Mouse (Mus musculus) liver, embryonic 15.5 days (tissue): ENCODE measurements around the gene Gdpgp1. TPM values are rescaled to one million over a fixed set of nuclear protein-coding genes. Genes with fewer than 3 reads are reported as not detected.

Source experiments
- ATAC-seq: fragments of 200-750 bp; cut with Nextera tagmentation; 2 replicates; pipeline ENCODE4 v1.8.0; 2017; ENCODE audit warnings: moderate number of reproducible peaks, mild to moderate bottlenecking, moderate library complexity; ENCODE audit not compliant: insufficient read depth
- H3K27ac ChIP-seq: fragments of 300-500 bp; sonication (generic); replicated peaks from 2 replicates; pipeline ENCODE4 v1.5.1; 2015; ENCODE audit warnings: mild to moderate bottlenecking, inconsistent platforms
- H3K27me3 ChIP-seq: fragments of 300-500 bp; sonication (generic); 2 replicates; pipeline ENCODE4 v1.6.1; 2015; ENCODE audit warnings: mild to moderate bottlenecking, inconsistent platforms
- H3K36me3 ChIP-seq: fragments of 300-500 bp; sonication (generic); replicated peaks from 2 replicates; pipeline ENCODE4 v1.6.1; 2015; ENCODE audit warnings: moderate library complexity, mild to moderate bottlenecking, inconsistent platforms
- H3K4me1 ChIP-seq: fragments of 300-500 bp; sonication (generic); replicated peaks from 2 replicates; pipeline ENCODE4 v1.6.1; 2015; ENCODE audit warnings: inconsistent platforms
- H3K4me2 ChIP-seq: fragments of 300-500 bp; sonication (generic); 2 replicates; pipeline ENCODE4 v1.6.1; 2015; ENCODE audit warnings: moderate library complexity, mild to moderate bottlenecking, inconsistent platforms
- H3K4me3 ChIP-seq: fragments of 300-500 bp; sonication (generic); replicated peaks from 2 replicates; pipeline ENCODE4 v1.5.1; 2015; ENCODE audit warnings: mild to moderate bottlenecking, inconsistent platforms
- H3K9ac ChIP-seq: fragments of 300-500 bp; sonication (generic); 2 replicates; pipeline ENCODE4 v1.6.1; 2015; ENCODE audit warnings: moderate library complexity, mild to moderate bottlenecking, inconsistent platforms
- H3K9me3 ChIP-seq: fragments of 300-500 bp; sonication (generic); replicated peaks from 2 replicates; pipeline ENCODE4 v1.6.1; 2016; ENCODE audit warnings: inconsistent platforms
- WGBS: fragments of 180-500 bp; shearing (Covaris S2); methylation state at CpG from one replicate; pipeline ENCODE4 v1.1.7; 2015; ENCODE audit warnings: mixed read lengths; ENCODE audit not compliant: insufficient replicate concordance; 5-methylcytosine and 5-hydroxymethylcytosine counted together
- polyA plus RNA-seq: library from polyadenylated mRNA; unstranded; fragments of >200 nt; fragmentation: Nextera tagmentation; extraction: Ambion mirVana; gene quantifications from 2 replicates; pipeline ENCODE4 v1.2.1, GENCODE M21; 2015

Gdpgp1 gene
- polyA plus RNA-seq, 1 experiment from 2014 or later = 2.0 TPM

GRCm38 (mm10) chr7:80257706-80258105, 25.0 kb downstream of the Gdpgp1 start:
- WGBS = 43% methylated on average over 2 of the region's 2 CpGs
- Histone ChIP-seq H3K9ac (no peak overlapping the region), H3K27me3 (peaks cover 27% of the 10 kb centered on the region; the same call in 1 of the 2 replicates), H3K36me3 (no peaks in the 10 kb centered on the region), H3K4me2 (no peak overlapping the region), H3K4me1 (peaks cover 28% of the 10 kb centered on the region), H3K27ac (no peak overlapping the region), H3K9me3 (no peaks in the 10 kb centered on the region), H3K4me3 (no peak overlapping the region)
- ATAC-seq = no peak

- Histone ChIP-seq H3K4me3 (peak within 1 kb of the TSS; percentile 80), H3K9me3 (no peaks in the 10 kb centered on the region), H3K9ac (peak within 1 kb of the TSS; percentile 85), H3K27ac (peak within 1 kb of the TSS; percentile 86), H3K27me3 (peaks cover 21% of the 10 kb centered on the region; the same call in 1 of the 2 replicates), H3K36me3 (peaks cover 27% of the 10 kb centered on the region), H3K4me1 (peaks cover 23% of the 10 kb centered on the region), H3K4me2 (peak within 1 kb of the TSS; percentile 78)
- WGBS = 23% methylated on average over 40 of the region's 40 CpGs
- peak; percentile 85 for ATAC-seq
Measured at GRCm38 (mm10) chr7:80260625-80261371, 28.1 kb downstream of the Gdpgp1 start, which contains the start of gene Ngrn. Gene Ngrn, plus strand, starts transcription at chr7:80261215.

- WGBS = under 1% methylated on average over 32 of the region's 32 CpGs
- Histone ChIP-seq H3K4me1 (peaks cover 23% of the 10 kb centered on the region), H3K27me3 (peaks cover 21% of the 10 kb centered on the region; the same call in 1 of the 2 replicates), H3K4me2 (peak overlapping the region; percentile 78), H3K27ac (peak overlapping the region; percentile 86), H3K4me3 (peak overlapping the region; percentile 80), H3K9me3 (no peaks in the 10 kb centered on the region), H3K36me3 (peaks cover 34% of the 10 kb centered on the region), H3K9ac (peak overlapping the region; percentile 85)
- peak; percentile 65 for ATAC-seq
Measured at GRCm38 (mm10) chr7:80261372-80261990, 28.8 kb downstream of the Gdpgp1 start.

GRCm38 (mm10) chr7:80264606-80265005, 31.9 kb downstream of the Gdpgp1 start:
- no peak overlapping the region for H3K9ac ChIP-seq
- peaks cover 35% of the 10 kb centered on the region for H3K4me1 ChIP-seq
- H3K4me3 ChIP-seq = no peak overlapping the region
- no peak overlapping the region for H3K27ac ChIP-seq
- WGBS = 91% methylated on average over 12 of the region's 12 CpGs
- no peak for ATAC-seq
- peaks cover 40% of the 10 kb centered on the region for H3K36me3 ChIP-seq
- H3K4me2 ChIP-seq = no peak overlapping the region
- no peaks in the 10 kb centered on the region for H3K9me3 ChIP-seq
- H3K27me3 ChIP-seq = peaks cover 5% of the 10 kb centered on the region; the same call in 1 of the 2 replicates

GRCm38 (mm10) chr7:80267764-80268163, 35.1 kb downstream of the Gdpgp1 start:
- Histone ChIP-seq H3K27ac (no peak overlapping the region), H3K9me3 (no peaks in the 10 kb centered on the region), H3K4me1 (peaks cover 31% of the 10 kb centered on the region), H3K36me3 (peaks cover 43% of the 10 kb centered on the region), H3K4me3 (no peak overlapping the region), H3K4me2 (no peak overlapping the region), H3K9ac (no peak overlapping the region), H3K27me3 (no peaks in the 10 kb centered on the region)
- 58% methylated on average over 1 of the region's 1 CpGs for WGBS
- ATAC-seq = no peak

GRCm38 (mm10) chr7:80268897-80269750, 36.5 kb downstream of the Gdpgp1 start, which contains the start of gene Vps33b:
Gene Vps33b, plus strand, starts transcription at chr7:80269649.
- Histone ChIP-seq H3K27me3 (no peaks in the 10 kb centered on the region), H3K9ac (peak within 1 kb of the TSS; percentile 83), H3K27ac (peak within 1 kb of the TSS; percentile 82), H3K4me1 (peaks cover 26% of the 10 kb centered on the region), H3K9me3 (no peaks in the 10 kb centered on the region), H3K4me2 (peak within 1 kb of the TSS; percentile 96), H3K36me3 (peaks cover 42% of the 10 kb centered on the region), H3K4me3 (peak within 1 kb of the TSS; percentile 86)
- ATAC-seq = peak; percentile 86
- WGBS = 3% methylated on average over 21 of the region's 21 CpGs

- WGBS = 0% methylated on average over 23 of the region's 23 CpGs
- H3K9ac ChIP-seq = peak overlapping the region; percentile 83
- H3K4me3 ChIP-seq = peak overlapping the region; percentile 86
- H3K4me1 ChIP-seq = peaks cover 26% of the 10 kb centered on the region
- H3K27me3 ChIP-seq = no peaks in the 10 kb centered on the region
- H3K36me3 ChIP-seq = peaks cover 42% of the 10 kb centered on the region
- H3K9me3 ChIP-seq = no peaks in the 10 kb centered on the region
- H3K4me2 ChIP-seq = peak overlapping the region; percentile 96
- peak overlapping the region; percentile 82 for H3K27ac ChIP-seq
- ATAC-seq = peak; percentile 61
Measured at GRCm38 (mm10) chr7:80269751-80270255, 37.1 kb downstream of the Gdpgp1 start.

- Histone ChIP-seq H3K4me2 (no peak overlapping the region), H3K27me3 (no peaks in the 10 kb centered on the region), H3K9me3 (no peaks in the 10 kb centered on the region), H3K4me1 (peaks cover 27% of the 10 kb centered on the region), H3K4me3 (no peak overlapping the region), H3K36me3 (peaks cover 53% of the 10 kb centered on the region), H3K9ac (no peak overlapping the region), H3K27ac (no peak overlapping the region)
- no peak for ATAC-seq
- 60% methylated on average over 2 of the region's 2 CpGs for WGBS
Measured at GRCm38 (mm10) chr7:80273456-80273855, 40.8 kb downstream of the Gdpgp1 start.

GRCm38 (mm10) chr7:80276374-80276773, 43.7 kb downstream of the Gdpgp1 start:
- WGBS = 62% methylated on average over 4 of the region's 4 CpGs
- Histone ChIP-seq H3K4me3 (no peak overlapping the region), H3K27ac (no peak overlapping the region), H3K4me1 (peaks cover 9% of the 10 kb centered on the region), H3K36me3 (peaks cover 70% of the 10 kb centered on the region), H3K9ac (no peak overlapping the region), H3K9me3 (no peaks in the 10 kb centered on the region), H3K4me2 (no peak overlapping the region), H3K27me3 (no peaks in the 10 kb centered on the region)
- ATAC-seq = no peak

- no peak for ATAC-seq
- Histone ChIP-seq H3K9me3 (no peaks in the 10 kb centered on the region), H3K4me2 (no peak overlapping the region), H3K36me3 (peaks cover 69% of the 10 kb centered on the region), H3K9ac (no peak overlapping the region), H3K4me1 (peaks cover 23% of the 10 kb centered on the region), H3K27me3 (no peaks in the 10 kb centered on the region), H3K4me3 (no peak overlapping the region), H3K27ac (no peak overlapping the region)
- 75% methylated on average over 10 of the region's 10 CpGs for WGBS
Measured at GRCm38 (mm10) chr7:80280032-80280431, 47.4 kb downstream of the Gdpgp1 start.
